Mouse (Mus musculus) erythroblast, embryonic 14.5 days (primary cell): ENCODE results near the gene Fam216a.

ENCODE experiments used
- GATA1 ChIP-seq: IDR thresholded peaks from 2 replicates; pipeline ENCODE4 v1.6.1; 2012; ENCODE audit warnings: low read length, inconsistent platforms, mixed read lengths
- TAL1 ChIP-seq: IDR thresholded peaks from 3 replicates; pipeline ENCODE4 v1.6.1; 2012; ENCODE audit warnings: low read length, inconsistent platforms, mixed read lengths

DNA sequence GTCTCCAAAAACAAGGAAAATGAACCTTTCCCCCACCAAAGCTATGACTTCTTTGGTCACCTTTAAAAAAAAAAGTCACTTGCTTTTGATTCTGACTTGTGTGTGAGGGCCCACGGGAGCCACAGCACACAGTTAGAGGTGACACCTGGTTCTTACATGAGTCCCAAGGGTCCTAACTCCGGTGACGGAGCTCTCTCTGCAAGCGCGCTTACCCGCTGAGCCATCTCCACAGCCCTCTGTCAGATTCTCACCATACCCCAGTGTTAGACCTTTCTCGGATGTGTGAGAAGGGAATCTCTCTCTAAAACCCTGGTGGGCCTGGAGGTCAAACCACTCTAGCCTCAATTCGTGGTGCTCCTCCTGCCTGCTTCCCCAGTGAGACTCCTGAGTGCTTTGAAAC lies 25.3 kb upstream of the Fam216a start:
- no peak for TF ChIP-seq GATA1
- no peak for TF ChIP-seq TAL1
